In genomic region chr1:42888541-42889349, GRCm38 (mm10) we compare ENCODE assay signal across 10 mouse cellular contexts. TPM values are rescaled to one million over a fixed set of nuclear protein-coding genes. Genes with fewer than 3 reads are reported as not detected.
DNase-seq lines count a peak whose midpoint lies in the region; ATAC-seq lines count a peak whose summit lies in the region.
"Had no signal": no experiment of that assay in that cellular context is flagged by ENCODE, and none has a peak within 500 bp of the region (broad histone marks: within the 10 kb centered on the region; RNA-seq: fewer than 3 reads in every experiment).

No protein-coding gene starts in this region.

- peaks cover 2% of the 10 kb centered on the region; the same call in 1 of the 2 replicates for H3K36me3 ChIP-seq in hindbrain, embryonic 16.5 days (ENCODE audit: control insufficient read depth, insufficient read depth, low read length)
- peaks cover 11% of the 10 kb centered on the region for H3K36me3 ChIP-seq in heart, embryonic 10.5 days

- H3K27me3 ChIP-seq in hindbrain, embryonic 16.5 days (replicated peaks; ENCODE audit: control insufficient read depth, insufficient read depth, low read length), result no peaks in the 10 kb centered on the region
- no peaks in the 10 kb centered on the region for H3K27me3 ChIP-seq in heart, embryonic 10.5 days (ENCODE audit: insufficient read depth, poor library complexity, severe bottlenecking)
- H3K27me3 ChIP-seq: limb, embryonic 13.5 days had no signal

- no peaks in the 10 kb centered on the region for H3K9me3 ChIP-seq in hindbrain, embryonic 16.5 days (ENCODE audit: control insufficient read depth, low read length)
- H3K9me3 ChIP-seq in heart, embryonic 10.5 days, result no peaks in the 10 kb centered on the region
- H3K9me3 ChIP-seq: limb, embryonic 13.5 days had no signal

- H3K4me1 ChIP-seq in hindbrain, embryonic 16.5 days (ENCODE audit: control insufficient read depth, insufficient read depth, low read depth, low read length), result peaks cover 14% of the 10 kb centered on the region
- H3K4me1 ChIP-seq in heart, embryonic 10.5 days, result peaks cover 4% of the 10 kb centered on the region; the same call in 1 of the 2 replicates

- peak; percentile 57 to 79 for DNase-seq in adrenal gland, adult (ENCODE audit: inconsistent age in 2 of 2, low spot score in 1 of 2)
- DNase-seq in adrenal gland, adult 18-20 months (ENCODE audit: low spot score in 2 of 2), result no peak
- DNase-seq in lung, postnatal 10 days, result peak; percentile 12
- no peak for DNase-seq in lung, adult 18-20 months
- DNase-seq in thymus, postnatal 0 days (ENCODE audit: low spot score), result no peak
- no peak for DNase-seq in right cerebral cortex, postnatal 36 days (ENCODE audit: low spot score in 2 of 2)
- DNase-seq in heart, embryonic 10.5 days (ENCODE audit: low spot score), result no peak
- DNase-seq: kidney, adult 2 months had no signal

- 20% methylated on average over 22 of the region's 22 CpGs for WGBS in hindbrain, embryonic 16.5 days
- WGBS in heart, embryonic 10.5 days, result 69% methylated on average over 22 of the region's 22 CpGs

- no peak overlapping the region for H3K27ac ChIP-seq in hindbrain, embryonic 16.5 days (ENCODE audit: low read depth, low read length)
- H3K27ac ChIP-seq in heart, embryonic 10.5 days, result no peak overlapping the region
- H3K27ac ChIP-seq: limb, embryonic 13.5 days had no signal

- no peak overlapping the region for H3K9ac ChIP-seq in hindbrain, embryonic 16.5 days (ENCODE audit: low read depth, low read length)
- H3K9ac ChIP-seq: limb, embryonic 13.5 days had no signal

- peak; percentile 74 for ATAC-seq in hindbrain, embryonic 16.5 days

- peak overlapping the region; percentile 5; the same call in 1 of the 2 replicates for H3K4me3 ChIP-seq in hindbrain, embryonic 16.5 days (ENCODE audit: low read length)
- H3K4me3 ChIP-seq in heart, embryonic 10.5 days, result no peak overlapping the region
- H3K4me3 ChIP-seq: limb, embryonic 13.5 days had no signal

- H3K4me2 ChIP-seq in hindbrain, embryonic 16.5 days (ENCODE audit: low read length), result peak overlapping the region; percentile 40
- H3K4me2 ChIP-seq: limb, embryonic 13.5 days had no signal

RNA-seq across cellular contexts. Expression of gene Mrps9, which starts 37.7 kb away (rescaled TPM):
- 10 to 100 TPM; 59.4 to 61.4 TPM for total RNA-seq in adrenal gland, adult 18-20 months (2021)
- polyA plus RNA-seq in hindbrain, embryonic 16.5 days (2015; fragmentation: Nextera tagmentation; extraction: Ambion mirVana), result 31.3 and 33.2 TPM in 2 replicates
- 61.4 and 67.9 TPM in 2 replicates for polyA plus RNA-seq in thymus, postnatal 0 days (2015; fragmentation: Nextera tagmentation; extraction: Ambion mirVana)
- 63.9 and 65.5 TPM in 2 replicates for polyA plus RNA-seq in heart, embryonic 10.5 days (2016; fragmentation: Nextera tagmentation; extraction: Ambion mirVana)

Comparison
In these comparisons a context has a peak if more than half of its experiments do, and no peak if none do; other contexts are left out.
1. DNase-seq: peak in adrenal gland, adult (2 of 2) and lung, postnatal 10 days (single experiment); none in adrenal gland, adult 18-20 months (0 of 2), lung, adult 18-20 months (0 of 2), thymus, postnatal 0 days (single experiment), right cerebral cortex, postnatal 36 days (0 of 2) and heart, embryonic 10.5 days (single experiment).